Mouse (Mus musculus) mouse trophoblast stem cell (cell line): ENCODE results near the gene Cptp.

Source experiments
- in situ Hi-C, 2 experiments: fragments of 300-500 bp; cut with MseI, MboI; formaldehyde crosslinking; loops; 2 replicates in 1 of 2; 3 replicates in 1 of 2; pipeline ENCODE4 v1.15.1; 2025

Gene Cptp

GRCm38 (mm10) chr4:155869317-155870033, at the start of gene Cptp, which contains the start of gene Ints11:
TSS of gene Cptp (minus strand) at chr4:155869440.
TSS of gene Ints11 (plus strand) at chr4:155869546.
- in situ Hi-C loops, result no loop called here

- in situ Hi-C loops, result loop anchor here in 1 of 2 experiments (5.0 kb wide), 1 partner anchor 34 kb away; the partner anchor contains the start of gene Ube2j2
Observed at GRCm38 (mm10) chr4:155908751-155909150, 39.5 kb upstream of the Cptp start.

GRCm38 (mm10) chr4:155908281-155908680, 39.0 kb upstream of the Cptp start:
- in situ Hi-C loops, result loop anchor here in 1 of 2 experiments (5.0 kb wide), 1 partner anchor 34 kb away; the partner anchor contains the start of gene Ube2j2

- in situ Hi-C loops, result loop anchor here in 1 of 2 experiments (5.0 kb wide), 1 partner anchor 35 kb away; the partner anchor contains the start of gene Ube2j2
Observed at GRCm38 (mm10) chr4:155907003-155907402, 37.8 kb upstream of the Cptp start.

GRCm38 (mm10) chr4:155906125-155906524, 36.9 kb upstream of the Cptp start:
- in situ Hi-C loops, result loop anchor here in 1 of 2 experiments (5.0 kb wide), 1 partner anchor 36 kb away; the partner anchor contains the start of gene Ube2j2

GRCm38 (mm10) chr4:155905634-155906033, 36.4 kb upstream of the Cptp start:
- in situ Hi-C loops, result loop anchor here in 1 of 2 experiments (5.0 kb wide), 1 partner anchor 37 kb away; the partner anchor contains the start of gene Ube2j2

- in situ Hi-C loops, result loop anchor here in 1 of 2 experiments (5.0 kb wide), 1 partner anchor 38 kb away; the partner anchor contains the start of gene Ube2j2
Observed at GRCm38 (mm10) chr4:155904318-155905102, 35.3 kb upstream of the Cptp start.

GRCm38 (mm10) chr4:155903246-155903645, 34.0 kb upstream of the Cptp start:
- in situ Hi-C loops, result no loop called here

- in situ Hi-C loops, result no loop called here
Observed at GRCm38 (mm10) chr4:155901205-155901604, 32.0 kb upstream of the Cptp start.

- in situ Hi-C loops, result no loop called here
Observed at GRCm38 (mm10) chr4:155899355-155899754, 30.1 kb upstream of the Cptp start.

GRCm38 (mm10) chr4:155898318-155898717, 29.1 kb upstream of the Cptp start:
- in situ Hi-C loops, result no loop called here

- in situ Hi-C loops, result no loop called here
Observed at GRCm38 (mm10) chr4:155896461-155896860, 27.2 kb upstream of the Cptp start.

- in situ Hi-C loops, result no loop called here
Observed at GRCm38 (mm10) chr4:155895826-155896225, 26.6 kb upstream of the Cptp start.

GRCm38 (mm10) chr4:155895216-155895615, 26.0 kb upstream of the Cptp start:
- in situ Hi-C loops, result no loop called here

GRCm38 (mm10) chr4:155894311-155894881, 25.2 kb upstream of the Cptp start:
- in situ Hi-C loops, result no loop called here

GRCm38 (mm10) chr4:155893212-155893690, 24.0 kb upstream of the Cptp start:
- in situ Hi-C loops, result no loop called here

GRCm38 (mm10) chr4:155892438-155893211, 23.4 kb upstream of the Cptp start:
- in situ Hi-C loops, result no loop called here

GRCm38 (mm10) chr4:155892017-155892416, 22.8 kb upstream of the Cptp start:
- in situ Hi-C loops, result no loop called here

- in situ Hi-C loops, result no loop called here
Observed at GRCm38 (mm10) chr4:155891551-155892001, 22.3 kb upstream of the Cptp start, which contains the start of the genes Pusl1 and Acap3. TSS of gene Pusl1 (minus strand) at chr4:155891781. TSS of gene Acap3 (plus strand) at chr4:155891822.

GRCm38 (mm10) chr4:155891011-155891471, 21.8 kb upstream of the Cptp start:
- in situ Hi-C loops, result no loop called here
